Mouse (Mus musculus) intestine, embryonic 14.5 days (tissue): ENCODE data around the gene Naaladl2. TPM values are rescaled to one million over a fixed set of nuclear protein-coding genes. Genes with fewer than 3 reads are reported as not detected.

Experiments used
- ATAC-seq: fragments of 200-750 bp; cut with Nextera tagmentation; replicated peaks from 2 replicates; pipeline ENCODE4 v1.8.0; 2017; ENCODE audit warnings: low read depth, moderate number of reproducible peaks, moderate TSS enrichment, moderate library complexity; ENCODE audit not compliant: low FRiP score, low TSS enrichment
- DNase-seq: peaks from one replicate; pipeline ENCODE4 v3.0.0-alpha.2; 2018; ENCODE audit warnings: low spot score
- H3K27ac ChIP-seq: fragments of 300-500 bp; sonication (generic); 2 replicates; pipeline ENCODE4 v1.5.1; 2014; ENCODE audit warnings: low read depth, mild to moderate bottlenecking, control low read depth
- H3K27me3 ChIP-seq: fragments of 300-500 bp; sonication (generic); replicated peaks from 2 replicates; pipeline ENCODE4 v1.6.1; 2014; ENCODE audit warnings: low read length, control low read depth; ENCODE audit not compliant: control insufficient read depth, insufficient read depth
- H3K36me3 ChIP-seq: fragments of 300-500 bp; sonication (generic); 2 replicates; pipeline ENCODE4 v1.6.1; 2014; ENCODE audit warnings: low read length, control low read depth; ENCODE audit not compliant: control insufficient read depth, insufficient read depth
- H3K4me1 ChIP-seq: fragments of 300-500 bp; sonication (generic); replicated peaks from 2 replicates; pipeline ENCODE4 v1.6.1; 2014; ENCODE audit warnings: low read length, control low read depth, mixed read lengths; ENCODE audit not compliant: control insufficient read depth, insufficient read depth
- H3K4me2 ChIP-seq: fragments of 300-500 bp; sonication (generic); 2 replicates; pipeline ENCODE4 v1.6.1; 2014; ENCODE audit warnings: low read length
- H3K4me3 ChIP-seq: fragments of 300-500 bp; sonication (generic); 2 replicates; pipeline ENCODE4 v1.5.1; 2014; ENCODE audit warnings: low read depth, low read length, control low read depth, mixed read lengths
- H3K9ac ChIP-seq: fragments of 300-500 bp; sonication (generic); 2 replicates; pipeline ENCODE4 v1.6.1; 2014; ENCODE audit warnings: mild to moderate bottlenecking, low read length
- H3K9me3 ChIP-seq: fragments of 300-500 bp; sonication (generic); 2 replicates; pipeline ENCODE4 v1.6.1; 2016; ENCODE audit warnings: low read length, control low read depth; ENCODE audit not compliant: control insufficient read depth
- WGBS: fragments of 180-500 bp; shearing (Covaris S2); extraction: QIAGEN DNeasy Blood & Tissue Kit; methylation state at CpG from one replicate; pipeline ENCODE4 v1.1.7; 2014; 5-methylcytosine and 5-hydroxymethylcytosine counted together
- polyA plus RNA-seq: library from polyadenylated mRNA; unstranded; fragments of >200 nt; fragmentation: Nextera tagmentation; extraction: Ambion mirVana; gene quantifications from 2 replicates; pipeline ENCODE4 v1.2.1, GENCODE M21; 2014

Naaladl2 gene
- polyA plus RNA-seq, 1 experiment from 2014 or later: 2.5 TPM

DNA sequence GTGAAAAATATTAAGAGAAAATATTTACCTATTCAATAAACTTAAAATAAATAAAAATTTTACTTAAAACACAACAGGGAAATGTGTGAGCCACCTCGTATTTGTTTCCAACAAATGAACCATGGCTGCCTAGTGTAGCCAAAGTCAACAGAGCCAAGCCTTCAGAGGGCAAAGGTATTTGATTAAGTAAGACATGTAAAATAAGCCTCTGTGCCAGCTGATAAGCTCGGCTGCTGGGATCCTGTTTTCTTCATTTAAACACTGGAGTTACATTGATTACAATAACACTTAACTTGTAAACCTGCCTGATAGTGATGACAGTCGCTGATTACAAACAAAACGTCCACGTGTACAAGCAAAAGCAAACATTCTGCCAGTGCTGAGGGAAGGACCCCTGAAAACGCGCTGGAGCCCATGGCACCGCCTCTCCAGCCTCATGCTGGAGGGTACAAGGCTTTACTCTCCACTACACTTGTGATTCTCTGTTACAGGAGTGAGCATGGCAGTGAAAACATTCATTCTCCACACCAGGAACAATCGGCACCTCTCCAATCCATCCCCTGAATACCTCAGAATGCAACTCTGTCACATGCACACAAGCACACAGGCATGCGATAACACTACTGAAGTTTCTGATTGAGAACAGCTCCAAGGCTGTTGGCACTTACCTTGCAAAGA, 361.1 kb downstream of the Naaladl2 start:
- H3K4me1 ChIP-seq: no peaks in the 10 kb centered on the region
- H3K4me3 ChIP-seq: peak overlapping the region; percentile 20
- ATAC-seq (peak; percentile 73), DNase-seq (peak; percentile 60)
- WGBS: 33% methylated on average over 10 of the region's 10 CpGs
- no peaks in the 10 kb centered on the region for H3K9me3 ChIP-seq
- no peaks in the 10 kb centered on the region for H3K27me3 ChIP-seq
- no peaks in the 10 kb centered on the region for H3K36me3 ChIP-seq
- no peak overlapping the region for H3K9ac ChIP-seq
- peak overlapping the region; percentile 34; the same call in 1 of the 2 replicates for H3K27ac ChIP-seq
- peak overlapping the region; percentile 29 for H3K4me2 ChIP-seq

- Histone ChIP-seq H3K36me3 (no peaks in the 10 kb centered on the region), H3K9me3 (no peaks in the 10 kb centered on the region), H3K9ac (no peak overlapping the region), H3K27me3 (no peaks in the 10 kb centered on the region), H3K4me2 (no peak overlapping the region), H3K4me3 (no peak overlapping the region), H3K27ac (no peak overlapping the region), H3K4me1 (no peaks in the 10 kb centered on the region)
- DNase-seq (no peak), ATAC-seq (no peak)
- 92% methylated on average over 2 of the region's 2 CpGs for WGBS
Observed at GRCm38 (mm10) chr3:24781687-24782086, 362.4 kb downstream of the Naaladl2 start.

DNA sequence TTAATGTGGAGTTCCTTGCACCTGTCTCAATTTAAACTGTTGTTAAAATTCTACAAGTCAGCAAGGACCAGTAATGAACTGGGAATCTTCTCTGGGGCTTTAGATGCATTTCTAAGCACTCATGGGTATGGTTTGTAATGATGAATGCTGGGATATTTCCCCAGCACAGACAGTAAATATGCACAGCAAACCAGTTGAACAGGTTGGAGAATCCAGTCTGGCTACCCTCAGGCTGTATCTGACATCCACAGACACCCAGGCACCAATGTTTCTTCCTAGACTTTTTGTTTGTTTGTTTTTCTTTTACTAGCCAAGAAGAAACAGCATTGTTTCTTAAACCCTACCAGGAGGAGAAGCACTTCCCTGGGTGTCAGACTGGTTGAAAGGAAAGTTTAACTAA, 365.6 kb downstream of the Naaladl2 start:
- Histone ChIP-seq H3K4me1 (no peaks in the 10 kb centered on the region), H3K9ac (no peak overlapping the region), H3K9me3 (no peaks in the 10 kb centered on the region), H3K27ac (no peak overlapping the region), H3K4me2 (no peak overlapping the region), H3K36me3 (no peaks in the 10 kb centered on the region), H3K4me3 (no peak overlapping the region), H3K27me3 (no peaks in the 10 kb centered on the region)
- ATAC-seq (no peak), DNase-seq (no peak)

- Histone ChIP-seq H3K27ac (no peak overlapping the region), H3K4me2 (no peak overlapping the region), H3K4me1 (no peaks in the 10 kb centered on the region), H3K9ac (no peak overlapping the region), H3K4me3 (no peak overlapping the region), H3K9me3 (no peaks in the 10 kb centered on the region), H3K36me3 (no peaks in the 10 kb centered on the region), H3K27me3 (no peaks in the 10 kb centered on the region)
- WGBS: 50% methylated on average over 3 of the region's 3 CpGs
- ATAC-seq: no peak
- no peak for DNase-seq
Observed at GRCm38 (mm10) chr3:24749055-24749454, 395.0 kb downstream of the Naaladl2 start.

GRCm38 (mm10) chr3:24747182-24747856, 396.7 kb downstream of the Naaladl2 start:
- no peak overlapping the region for H3K9ac ChIP-seq
- no peak overlapping the region for H3K27ac ChIP-seq
- peak; percentile 89; the same call in 1 of the 2 replicates for ATAC-seq
- WGBS: 69% methylated on average over 6 of the region's 6 CpGs
- no peaks in the 10 kb centered on the region for H3K4me1 ChIP-seq
- no peaks in the 10 kb centered on the region for H3K9me3 ChIP-seq
- H3K4me2 ChIP-seq: no peak overlapping the region
- DNase-seq: no peak
- no peaks in the 10 kb centered on the region for H3K27me3 ChIP-seq
- H3K36me3 ChIP-seq: no peaks in the 10 kb centered on the region
- H3K4me3 ChIP-seq: no peak overlapping the region

DNA sequence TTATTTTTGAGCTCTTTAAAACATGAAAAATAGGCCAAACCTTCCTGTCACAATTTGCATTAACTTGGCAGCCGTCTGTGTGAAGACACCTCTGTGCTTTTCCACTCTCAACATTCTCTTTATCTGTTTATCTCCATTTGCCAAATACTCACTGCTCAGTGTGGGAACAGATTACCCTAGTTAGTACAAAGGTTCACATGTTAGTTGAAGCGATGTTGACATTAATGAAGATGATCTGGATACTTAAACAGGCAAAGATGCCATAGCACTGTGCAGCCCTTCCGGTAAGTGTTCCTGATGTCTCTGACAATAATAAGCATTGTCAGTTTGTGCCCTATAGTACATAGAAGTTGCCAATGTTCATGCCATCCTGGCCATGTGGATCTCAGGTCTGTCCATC, 400.1 kb downstream of the Naaladl2 start:
- WGBS: 57% methylated on average over 3 of the region's 3 CpGs
- no peak for DNase-seq

GRCm38 (mm10) chr3:24719181-24719749, 424.8 kb downstream of the Naaladl2 start:
- no peak overlapping the region for H3K27ac ChIP-seq
- H3K9ac ChIP-seq: no peak overlapping the region
- DNase-seq (no peak), ATAC-seq (no peak)
- 69% methylated on average over 3 of the region's 3 CpGs for WGBS
- H3K36me3 ChIP-seq: no peaks in the 10 kb centered on the region
- no peaks in the 10 kb centered on the region for H3K4me1 ChIP-seq
- H3K4me2 ChIP-seq: no peak overlapping the region
- no peaks in the 10 kb centered on the region for H3K27me3 ChIP-seq
- H3K4me3 ChIP-seq: no peak overlapping the region
- no peaks in the 10 kb centered on the region for H3K9me3 ChIP-seq

More for the DNA sequence above, 400.1 kb downstream of the Naaladl2 start:
- Histone ChIP-seq H3K4me3 (no peak overlapping the region), H3K9me3 (no peaks in the 10 kb centered on the region), H3K4me2 (no peak overlapping the region), H3K27me3 (no peaks in the 10 kb centered on the region), H3K4me1 (no peaks in the 10 kb centered on the region), H3K36me3 (no peaks in the 10 kb centered on the region), H3K27ac (no peak overlapping the region), H3K9ac (no peak overlapping the region)
- ATAC-seq: no peak

DNA sequence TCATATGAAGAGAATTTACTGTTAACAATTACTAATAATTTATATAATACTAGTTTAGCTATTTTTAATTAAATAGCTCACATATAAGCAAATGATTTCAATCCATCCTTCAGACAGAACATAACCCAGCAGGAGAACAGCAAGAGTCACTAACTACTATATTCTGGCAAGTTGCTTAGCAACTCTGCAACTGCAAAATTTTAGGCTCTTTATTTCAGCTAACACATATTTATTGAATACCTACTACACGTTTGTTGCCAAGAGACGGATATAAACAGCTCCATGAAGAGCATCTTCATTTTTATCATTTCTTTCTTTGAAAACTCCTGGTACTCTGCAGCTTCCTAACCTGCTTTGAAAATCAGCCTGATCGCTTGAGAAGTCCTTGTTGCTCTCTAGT, 429.3 kb downstream of the Naaladl2 start:
- H3K4me1 ChIP-seq: no peaks in the 10 kb centered on the region
- no peaks in the 10 kb centered on the region for H3K36me3 ChIP-seq
- WGBS: 88% methylated on average over 3 of the region's 3 CpGs
- H3K4me2 ChIP-seq: no peak overlapping the region
- no peak for ATAC-seq
- no peaks in the 10 kb centered on the region for H3K9me3 ChIP-seq
- no peaks in the 10 kb centered on the region for H3K27me3 ChIP-seq
- no peak overlapping the region for H3K27ac ChIP-seq
- H3K4me3 ChIP-seq: no peak overlapping the region
- H3K9ac ChIP-seq: no peak overlapping the region
- no peak for DNase-seq
